Mouse (Mus musculus) heart, embryonic 11.5 days (tissue): ENCODE measurements at regions not wholly inside any gene's neighbourhood (a gene's known extent, or its start where the extent isn't known, plus 50 kb on each side); places are given as distances from the start of the nearest gene placed in this dataset.

Experiments used
- ATAC-seq: fragments of 200-750 bp; cut with Nextera tagmentation; replicated peaks from 2 replicates; pipeline ENCODE4 v1.8.0; 2017; ENCODE audit warnings: moderate library complexity; ENCODE audit not compliant: insufficient number of reproducible peaks, low FRiP score, low TSS enrichment
- H3K27ac ChIP-seq: fragments of 300-500 bp; sonication (generic); 2 replicates; pipeline ENCODE4 v1.5.1; 2014; ENCODE audit warnings: mild to moderate bottlenecking, low read depth, low read length
- H3K27me3 ChIP-seq: fragments of 300-500 bp; sonication (generic); 2 replicates; pipeline ENCODE4 v1.6.1; 2014; ENCODE audit warnings: mild to moderate bottlenecking, low read length, mixed read lengths; ENCODE audit not compliant: control insufficient read depth, insufficient read depth
- H3K36me3 ChIP-seq: fragments of 300-500 bp; sonication (generic); 2 replicates; pipeline ENCODE4 v1.6.1; 2014; ENCODE audit warnings: mild to moderate bottlenecking, low read length, moderate library complexity, mixed read lengths; ENCODE audit not compliant: control insufficient read depth, insufficient read depth
- H3K4me1 ChIP-seq: fragments of 300-500 bp; sonication (generic); 2 replicates; pipeline ENCODE4 v1.6.1; 2014; ENCODE audit warnings: low read length; ENCODE audit not compliant: control insufficient read depth, insufficient read depth
- H3K4me2 ChIP-seq: fragments of 300-500 bp; sonication (generic); 2 replicates; pipeline ENCODE4 v1.6.1; 2014; ENCODE audit warnings: mild to moderate bottlenecking, moderate library complexity
- H3K4me3 ChIP-seq: fragments of 300-500 bp; sonication (generic); 2 replicates; pipeline ENCODE4 v1.5.1; 2014; ENCODE audit warnings: low read depth, low read length
- H3K9ac ChIP-seq: fragments of 300-500 bp; sonication (generic); 2 replicates; pipeline ENCODE4 v1.6.1; 2014; ENCODE audit warnings: mild to moderate bottlenecking, low read depth, low read length, moderate library complexity
- H3K9me3 ChIP-seq: fragments of 300-500 bp; sonication (generic); replicated peaks from 2 replicates; pipeline ENCODE4 v1.6.1; 2016; ENCODE audit warnings: low read length; ENCODE audit not compliant: control insufficient read depth
- WGBS: fragments of 180-500 bp; shearing (Covaris S2); extraction: QIAGEN DNeasy Blood & Tissue Kit; methylation state at CpG from one replicate; pipeline ENCODE4 v1.1.7; 2014; ENCODE audit not compliant: insufficient replicate concordance; 5-methylcytosine and 5-hydroxymethylcytosine counted together

- no peak for ATAC-seq
- WGBS, result 66% methylated on average over 1 of the region's 1 CpGs
- no peaks in the 10 kb centered on the region for H3K9me3 ChIP-seq
- H3K4me1 ChIP-seq, result no peaks in the 10 kb centered on the region
- H3K27ac ChIP-seq, result no peak overlapping the region
- H3K4me2 ChIP-seq, result no peak overlapping the region
- H3K9ac ChIP-seq, result no peak overlapping the region
- no peaks in the 10 kb centered on the region for H3K27me3 ChIP-seq
- no peaks in the 10 kb centered on the region for H3K36me3 ChIP-seq
- no peak overlapping the region for H3K4me3 ChIP-seq
These were observed 196.1 kb downstream of the Ktn1 start for GRCm38 (mm10) chr14:47844366-47844765.

- Histone ChIP-seq H3K9me3 (no peaks in the 10 kb centered on the region), H3K27ac (no peak overlapping the region), H3K36me3 (no peaks in the 10 kb centered on the region), H3K4me1 (no peaks in the 10 kb centered on the region), H3K4me3 (no peak overlapping the region), H3K9ac (no peak overlapping the region), H3K4me2 (no peak overlapping the region), H3K27me3 (no peaks in the 10 kb centered on the region)
- 84% methylated on average over 4 of the region's 4 CpGs for WGBS
- ATAC-seq, result no peak
These were observed 200.6 kb downstream of the Ktn1 start for GRCm38 (mm10) chr14:47848861-47849260.

GRCm38 (mm10) chr14:47856280-47856765 lies 208.1 kb downstream of the Ktn1 start:
- Histone ChIP-seq H3K9me3 (no peaks in the 10 kb centered on the region), H3K27me3 (no peaks in the 10 kb centered on the region), H3K36me3 (no peaks in the 10 kb centered on the region), H3K9ac (no peak overlapping the region), H3K4me3 (no peak overlapping the region), H3K4me1 (no peaks in the 10 kb centered on the region), H3K4me2 (no peak overlapping the region), H3K27ac (no peak overlapping the region)
- no peak for ATAC-seq
- WGBS, result 67% methylated on average over 7 of the region's 7 CpGs

- no peaks in the 10 kb centered on the region for H3K4me1 ChIP-seq
- H3K9me3 ChIP-seq, result no peaks in the 10 kb centered on the region
- H3K27ac ChIP-seq, result no peak overlapping the region
- no peak overlapping the region for H3K4me3 ChIP-seq
- H3K36me3 ChIP-seq, result no peaks in the 10 kb centered on the region
- H3K9ac ChIP-seq, result no peak overlapping the region
- ATAC-seq, result no peak
- H3K27me3 ChIP-seq, result no peaks in the 10 kb centered on the region
- no peak overlapping the region for H3K4me2 ChIP-seq
- 73% methylated on average over 4 of the region's 4 CpGs for WGBS
These were observed 209.0 kb downstream of the Ktn1 start for GRCm38 (mm10) chr14:47857271-47857670.

GRCm38 (mm10) chr14:47857731-47858556 lies 209.7 kb downstream of the Ktn1 start:
- no peak for ATAC-seq
- no peak overlapping the region for H3K27ac ChIP-seq
- H3K9ac ChIP-seq, result no peak overlapping the region
- no peaks in the 10 kb centered on the region for H3K9me3 ChIP-seq
- no peak overlapping the region for H3K4me3 ChIP-seq
- H3K4me2 ChIP-seq, result no peak overlapping the region
- WGBS, result 79% methylated on average over 16 of the region's 16 CpGs
- no peaks in the 10 kb centered on the region for H3K4me1 ChIP-seq
- H3K36me3 ChIP-seq, result no peaks in the 10 kb centered on the region
- H3K27me3 ChIP-seq, result no peaks in the 10 kb centered on the region

GRCm38 (mm10) chr14:47862556-47862955 lies 214.3 kb downstream of the Ktn1 start:
- no peak overlapping the region for H3K4me2 ChIP-seq
- no peak overlapping the region for H3K4me3 ChIP-seq
- no peaks in the 10 kb centered on the region for H3K36me3 ChIP-seq
- H3K27me3 ChIP-seq, result no peaks in the 10 kb centered on the region
- H3K9ac ChIP-seq, result no peak overlapping the region
- ATAC-seq, result no peak
- no peak overlapping the region for H3K27ac ChIP-seq
- 63% methylated on average over 1 of the region's 1 CpGs for WGBS
- H3K9me3 ChIP-seq, result no peaks in the 10 kb centered on the region
- H3K4me1 ChIP-seq, result no peaks in the 10 kb centered on the region

- no peaks in the 10 kb centered on the region for H3K36me3 ChIP-seq
- 61% methylated on average over 5 of the region's 5 CpGs for WGBS
- no peaks in the 10 kb centered on the region for H3K27me3 ChIP-seq
- H3K9ac ChIP-seq, result no peak overlapping the region
- ATAC-seq, result no peak
- no peak overlapping the region for H3K4me2 ChIP-seq
- H3K4me3 ChIP-seq, result no peak overlapping the region
- H3K9me3 ChIP-seq, result no peaks in the 10 kb centered on the region
- no peak overlapping the region for H3K27ac ChIP-seq
- H3K4me1 ChIP-seq, result no peaks in the 10 kb centered on the region
These were observed 214.8 kb downstream of the Ktn1 start for GRCm38 (mm10) chr14:47863067-47863466.

GRCm38 (mm10) chr14:47863701-47864100 lies 215.5 kb downstream of the Ktn1 start:
- no peaks in the 10 kb centered on the region for H3K9me3 ChIP-seq
- no peak overlapping the region for H3K4me3 ChIP-seq
- 75% methylated on average over 6 of the region's 6 CpGs for WGBS
- no peak overlapping the region for H3K9ac ChIP-seq
- no peaks in the 10 kb centered on the region for H3K4me1 ChIP-seq
- H3K4me2 ChIP-seq, result no peak overlapping the region
- H3K36me3 ChIP-seq, result no peaks in the 10 kb centered on the region
- no peak overlapping the region for H3K27ac ChIP-seq
- H3K27me3 ChIP-seq, result no peaks in the 10 kb centered on the region
- no peak for ATAC-seq

- H3K4me3 ChIP-seq, result no peak overlapping the region
- no peak overlapping the region for H3K4me2 ChIP-seq
- H3K36me3 ChIP-seq, result no peaks in the 10 kb centered on the region
- no peaks in the 10 kb centered on the region for H3K27me3 ChIP-seq
- no peak overlapping the region for H3K9ac ChIP-seq
- no peak for ATAC-seq
- H3K9me3 ChIP-seq, result no peaks in the 10 kb centered on the region
- no peaks in the 10 kb centered on the region for H3K4me1 ChIP-seq
- 76% methylated on average over 2 of the region's 2 CpGs for WGBS
- H3K27ac ChIP-seq, result no peak overlapping the region
These were observed 218.8 kb downstream of the Ktn1 start for GRCm38 (mm10) chr14:47867017-47867416.
